Mouse (Mus musculus): ENCODE measurements at regions not wholly inside any gene's neighbourhood (a gene's known extent, or its start where the extent isn't known, plus 50 kb on each side); places are given as distances from the start of the nearest gene placed in this dataset.
A peak's percentile ranks its signal among the peaks of the same experiment; 100 is the strongest.
"Not testable (repeated sequence)": the region's sequence is repeated elsewhere in the genome, so short reads cannot be mapped to it uniquely, and the experiment has no call there.

DNA sequence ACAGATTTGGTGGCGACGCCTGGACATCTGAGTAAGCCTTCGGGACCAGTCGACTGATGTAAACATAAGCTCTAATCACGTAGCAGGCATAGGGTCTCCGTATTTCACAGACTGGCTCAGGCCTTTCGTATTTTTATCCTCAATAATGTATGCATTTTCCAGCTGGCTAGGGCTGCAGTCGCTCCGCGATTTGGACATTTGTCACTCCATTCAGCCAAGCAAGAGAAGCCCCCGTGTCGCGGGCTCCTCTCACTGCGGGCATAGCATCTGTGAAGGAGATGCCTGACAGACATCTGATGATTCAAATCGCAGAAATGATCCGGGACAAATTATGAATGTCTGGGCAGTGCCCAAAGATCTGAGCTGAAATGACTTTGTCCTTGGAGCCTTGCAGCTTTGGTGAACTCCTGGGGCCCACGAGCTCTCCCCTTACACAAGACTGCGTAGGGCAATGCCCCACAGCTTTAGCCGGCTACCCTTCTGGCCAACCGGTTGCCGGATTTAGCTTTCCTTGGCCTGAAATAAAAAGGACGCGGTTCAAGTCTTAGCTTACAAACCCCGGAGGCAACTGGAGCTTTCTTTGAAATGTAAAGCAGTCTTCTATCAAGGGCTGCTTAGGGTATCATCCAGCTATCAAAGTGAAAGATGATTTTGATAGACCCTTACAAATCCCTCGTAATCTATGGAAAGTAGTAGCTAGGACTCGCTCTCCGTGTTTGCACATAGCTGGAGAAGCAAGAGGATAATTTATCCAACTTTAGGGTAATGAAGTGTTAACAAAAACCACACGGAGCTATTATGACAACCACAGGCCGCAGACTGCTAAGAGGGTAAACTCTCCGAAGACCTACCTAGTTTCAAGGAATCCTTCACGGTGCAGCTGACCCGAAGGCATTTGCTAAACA is 270.6 kb downstream of the Etnk1 start:
- no peak for DNase-seq

DNA sequence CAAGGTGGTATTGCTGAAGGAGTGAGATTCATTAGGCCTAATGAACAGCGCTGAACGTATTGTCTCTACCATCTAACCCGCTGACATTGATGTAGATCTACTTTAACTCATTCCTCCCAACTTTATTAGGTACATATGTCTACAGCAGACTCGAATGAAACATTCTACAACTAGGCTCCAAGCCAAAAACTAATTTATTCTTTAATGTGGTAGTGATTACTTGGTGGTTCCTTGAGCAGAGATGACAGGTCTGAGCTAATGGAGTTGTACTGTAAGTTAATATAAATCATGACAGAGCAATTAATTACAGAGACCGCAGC is 271.2 kb downstream of the Etnk1 start:
- DNase-seq, result no peak

DNA sequence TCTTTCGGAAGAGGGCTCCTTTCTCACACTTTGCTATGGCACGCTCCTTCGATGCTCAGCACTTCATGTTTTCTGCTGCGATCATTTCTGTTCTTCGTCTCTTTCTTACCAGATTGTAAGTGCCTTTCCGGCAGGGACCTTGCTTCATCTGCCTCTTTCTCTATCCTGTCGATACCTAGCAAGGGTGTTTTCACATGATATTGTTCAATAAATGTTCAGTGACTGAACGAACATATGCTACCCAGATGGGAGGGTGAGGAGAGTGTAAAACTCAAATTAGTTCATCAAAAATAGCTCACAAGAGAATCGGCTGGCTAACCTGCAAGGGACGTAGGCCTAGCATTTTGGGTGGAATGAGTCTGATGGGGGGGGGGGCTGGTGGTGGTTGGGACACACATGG is 272.5 kb downstream of the Etnk1 start:
- no peak for DNase-seq

GRCm38 (mm10) chr6:143440237-143440950 is 273.4 kb downstream of the Etnk1 start:
- no peak for DNase-seq

GRCm38 (mm10) chr6:143442361-143442760 is 275.3 kb downstream of the Etnk1 start:
- DNase-seq, result no peak

DNA sequence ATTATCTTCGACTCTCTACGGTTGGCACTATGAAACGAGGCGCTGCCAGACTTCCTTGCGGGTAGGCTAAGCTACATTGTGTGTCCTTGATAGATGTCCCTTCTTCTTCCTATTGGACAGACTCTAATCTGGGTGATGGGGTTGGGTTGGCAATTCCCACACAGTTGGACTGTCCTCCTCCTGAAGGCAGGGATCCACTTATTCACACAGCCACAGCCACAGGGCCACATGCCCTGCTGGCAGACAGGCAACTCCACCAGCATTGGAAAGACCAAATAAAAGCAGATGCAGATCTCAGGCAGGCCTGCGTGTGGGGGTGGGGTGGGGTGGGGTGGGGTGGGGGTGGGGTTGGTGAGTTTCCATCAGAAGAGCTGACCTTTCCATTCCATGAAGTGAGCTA is 276.4 kb downstream of the Etnk1 start:
- DNase-seq, result no peak

GRCm38 (mm10) chr6:143444782-143445181 is 277.8 kb downstream of the Etnk1 start:
- no peak for DNase-seq

DNA sequence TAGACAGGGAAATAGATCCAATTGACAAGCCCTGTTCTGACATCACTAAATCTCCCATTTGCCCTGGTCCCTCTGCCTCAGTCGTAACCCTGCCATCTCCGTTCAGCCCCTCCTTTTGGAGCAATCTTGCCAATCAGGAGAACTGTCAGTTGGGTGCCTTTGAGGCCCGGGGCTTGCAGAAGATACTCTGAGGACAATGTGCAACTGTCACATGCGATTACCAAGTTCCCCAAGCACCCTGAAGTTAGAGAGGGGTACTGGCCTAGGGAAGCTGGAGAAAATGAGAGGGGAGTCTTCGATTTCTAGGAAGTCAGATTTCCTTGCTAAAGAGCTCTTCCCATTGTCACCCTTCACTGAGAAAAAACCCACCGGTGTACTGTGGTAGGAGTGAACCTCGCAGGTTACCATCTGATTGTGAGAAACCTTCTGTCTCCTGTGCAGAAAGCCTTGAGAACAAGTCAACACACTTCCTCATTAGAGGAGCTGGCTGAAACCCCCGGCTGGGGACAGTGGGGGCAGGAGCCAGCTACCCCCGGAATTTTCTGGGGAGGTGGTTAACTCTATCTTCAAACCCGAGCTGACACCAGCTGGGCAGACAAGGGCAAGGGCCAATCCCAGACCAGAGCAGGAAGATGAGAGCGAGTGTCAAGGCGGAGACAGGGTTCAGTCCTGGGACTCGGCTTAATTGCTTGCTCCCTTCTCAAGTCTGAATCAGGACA is 279.0 kb downstream of the Etnk1 start:
- DNase-seq, result no peak

DNA sequence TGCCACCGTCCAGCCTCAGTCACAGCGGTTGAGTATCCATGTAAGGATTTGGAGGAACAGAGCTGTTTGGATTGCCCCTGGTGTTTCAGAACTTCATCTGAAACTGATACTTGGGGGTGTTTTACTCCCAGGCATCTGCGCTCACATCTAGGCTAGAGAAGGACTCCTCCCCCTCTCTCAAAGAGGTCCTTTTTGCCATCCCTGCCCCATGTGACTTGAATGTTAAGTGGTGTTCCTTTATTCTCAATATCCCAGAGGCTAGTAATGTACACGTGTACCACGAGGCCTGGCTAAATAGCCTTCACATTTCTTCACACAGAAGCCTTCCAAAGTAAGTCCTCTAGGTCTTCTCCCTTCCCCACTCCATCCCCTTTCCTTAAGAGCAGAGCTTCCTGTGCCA is 280.0 kb downstream of the Etnk1 start:
- no peak for DNase-seq

DNA sequence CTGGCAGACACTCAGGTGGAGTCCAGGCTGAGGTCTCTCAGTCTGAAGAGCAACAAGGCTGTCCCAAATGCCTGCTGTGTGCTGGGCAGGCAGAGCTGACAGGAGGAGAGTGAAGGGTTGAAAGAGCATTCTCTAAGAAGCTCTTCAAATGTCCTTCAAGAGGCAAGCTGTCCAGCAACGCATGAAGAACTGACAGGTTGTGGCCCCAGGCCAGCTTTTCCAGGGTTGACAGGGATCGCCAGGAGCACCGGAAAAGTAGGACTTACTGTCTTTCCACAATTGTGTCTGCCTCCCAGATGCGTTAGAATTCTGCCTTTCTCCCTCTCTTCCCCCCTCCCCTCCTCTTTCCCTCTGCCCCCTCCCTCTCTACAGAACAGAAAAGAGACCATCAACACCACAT is 282.1 kb downstream of the Etnk1 start:
- no peak for DNase-seq

DNA sequence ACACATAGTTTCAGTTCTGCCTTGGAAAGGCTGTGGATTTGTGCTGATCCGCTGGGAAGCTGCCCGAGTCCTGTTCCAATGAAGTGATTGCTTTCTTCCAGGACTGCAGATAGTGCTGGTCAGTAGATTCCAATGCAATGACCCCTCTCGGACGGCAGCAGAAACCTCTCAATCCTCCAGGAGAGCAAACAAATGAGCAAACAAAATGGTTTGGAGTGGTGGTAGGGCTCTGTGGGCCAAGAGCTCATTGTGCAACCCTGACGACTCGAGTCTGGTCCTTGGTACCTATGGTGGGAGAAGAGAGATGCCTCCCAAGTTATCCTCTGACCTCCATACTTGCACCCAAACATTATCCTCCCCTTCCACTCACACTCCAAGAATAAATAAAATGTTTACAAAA is 284.8 kb downstream of the Etnk1 start:
- no peak for DNase-seq

DNA sequence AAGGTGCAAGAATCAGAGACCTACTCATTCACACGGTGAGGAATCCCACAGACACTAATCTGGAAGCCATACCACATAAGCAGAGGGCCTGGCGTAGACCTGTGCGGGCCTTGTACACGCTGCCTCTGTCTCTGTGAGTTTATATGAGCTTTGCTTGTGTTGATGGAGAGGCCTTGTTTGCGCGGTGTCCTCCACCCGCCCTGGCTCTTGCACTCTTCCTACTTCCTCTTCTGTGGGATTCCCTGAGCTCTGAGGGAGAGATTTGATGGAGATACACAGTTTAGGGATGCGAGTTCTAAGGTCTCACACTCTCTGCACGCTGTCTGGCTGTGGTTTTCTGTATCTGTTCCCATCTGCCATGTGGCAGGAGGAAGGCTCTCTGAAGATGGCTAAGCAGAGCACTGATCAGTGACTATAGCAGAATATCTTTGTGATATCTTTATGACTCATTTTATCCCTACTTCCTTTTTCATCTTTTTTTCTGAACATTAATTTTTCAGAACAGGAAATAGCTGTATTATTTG is 287.7 kb downstream of the Etnk1 start:
- DNase-seq, result no peak

DNA sequence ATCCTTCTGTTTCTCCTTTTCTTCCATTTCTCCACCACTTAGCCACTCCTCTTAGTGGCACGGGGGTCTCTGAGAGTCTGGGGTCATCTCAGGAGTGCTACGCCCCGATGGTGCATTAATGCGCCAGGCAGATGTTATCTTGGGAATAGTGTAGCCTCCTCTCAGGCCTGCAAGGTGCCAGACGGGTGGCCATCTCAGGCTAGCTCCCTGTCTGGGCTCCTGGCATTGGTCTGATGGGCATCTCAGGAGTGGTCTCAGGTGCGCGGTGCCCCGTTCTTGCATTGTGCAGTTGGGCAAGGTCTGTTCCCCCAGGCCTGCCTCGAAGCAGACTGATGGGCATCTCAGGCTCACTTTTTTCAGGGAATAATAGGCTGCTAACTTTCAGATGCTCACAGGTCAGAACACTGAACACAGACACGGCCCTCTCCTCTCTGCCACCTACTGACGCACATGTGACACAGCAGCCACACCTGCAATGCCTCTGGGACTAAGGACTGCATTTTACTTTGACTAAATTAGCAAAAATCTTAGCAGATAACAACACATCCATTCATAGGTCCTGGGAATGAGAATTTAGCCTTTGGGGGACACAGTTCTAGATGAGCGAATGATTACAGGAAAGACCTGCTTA is 298.0 kb downstream of the Etnk1 start:
- DNase-seq, result peak; percentile 5

DNA sequence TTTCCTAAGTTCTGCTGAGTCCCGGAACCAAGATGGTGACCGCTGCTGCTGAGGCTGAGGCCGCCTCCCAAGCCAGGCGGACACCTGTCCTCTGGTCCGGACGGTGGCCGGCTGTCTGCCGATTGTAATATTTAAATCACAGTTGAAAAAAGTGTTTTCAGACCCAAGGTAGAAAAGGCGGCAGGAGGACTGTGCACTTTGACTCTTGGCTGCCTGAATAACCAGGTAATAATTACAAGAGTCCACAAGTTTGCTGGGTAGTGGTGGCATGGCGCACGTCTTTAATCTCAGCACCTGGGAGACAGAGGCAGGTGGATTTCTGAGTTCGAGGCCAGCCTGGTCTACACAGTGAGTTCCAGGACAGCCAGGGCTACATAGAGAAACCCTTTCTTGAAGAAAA is 305.7 kb downstream of the Etnk1 start:
- DNase-seq, result not testable (repeated sequence)

GRCm38 (mm10) chr6:143474396-143474795 is 307.4 kb downstream of the Etnk1 start:
- DNase-seq, result no peak

GRCm38 (mm10) chr6:143475296-143475695 is 308.3 kb downstream of the Etnk1 start:
- DNase-seq, result no peak

GRCm38 (mm10) chr6:143477396-143477795 is 310.4 kb downstream of the Etnk1 start:
- no peak for DNase-seq

DNA sequence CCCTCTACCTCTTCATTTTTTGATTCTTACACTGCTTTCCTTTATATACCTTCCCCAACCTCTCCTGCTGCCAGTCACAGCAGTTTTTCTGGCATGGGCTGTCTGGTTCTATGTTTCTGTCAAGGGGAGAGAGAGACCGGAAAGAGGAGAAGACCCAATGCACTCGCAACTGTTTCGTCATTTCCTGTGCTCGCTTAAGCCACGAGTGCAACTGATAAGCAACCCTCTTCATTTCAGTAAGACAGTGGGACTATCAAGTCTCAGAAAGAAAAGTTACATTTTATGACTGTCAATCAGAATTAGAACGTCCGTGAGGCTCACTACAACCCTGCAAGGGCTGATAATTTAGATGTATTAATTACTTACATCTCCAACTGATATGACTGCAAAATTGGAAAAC is 312.2 kb downstream of the Etnk1 start:
- DNase-seq, result no peak

- no peak for DNase-seq
Observed at GRCm38 (mm10) chr6:143479701-143480388, 312.8 kb downstream of the Etnk1 start.

DNA sequence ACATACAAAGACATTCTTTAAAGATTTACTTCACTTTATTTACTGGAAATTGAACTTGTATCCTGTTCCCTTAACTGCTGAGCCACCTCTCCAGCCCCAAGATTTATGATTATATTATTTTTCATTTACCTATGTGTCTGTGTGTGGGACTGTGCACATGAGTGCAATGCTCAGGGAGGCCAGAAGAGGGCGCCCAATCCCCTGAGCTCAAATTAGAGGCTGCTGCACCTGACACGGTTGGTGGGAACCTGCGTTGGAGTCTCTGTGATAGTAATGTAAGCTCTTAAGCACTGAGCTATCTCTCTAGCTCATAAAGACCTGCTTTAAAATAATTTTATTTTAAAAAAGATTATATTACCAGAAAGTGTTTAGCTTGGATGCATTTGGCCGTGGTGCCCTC is 315.3 kb downstream of the Etnk1 start:
- DNase-seq, result no peak

DNA sequence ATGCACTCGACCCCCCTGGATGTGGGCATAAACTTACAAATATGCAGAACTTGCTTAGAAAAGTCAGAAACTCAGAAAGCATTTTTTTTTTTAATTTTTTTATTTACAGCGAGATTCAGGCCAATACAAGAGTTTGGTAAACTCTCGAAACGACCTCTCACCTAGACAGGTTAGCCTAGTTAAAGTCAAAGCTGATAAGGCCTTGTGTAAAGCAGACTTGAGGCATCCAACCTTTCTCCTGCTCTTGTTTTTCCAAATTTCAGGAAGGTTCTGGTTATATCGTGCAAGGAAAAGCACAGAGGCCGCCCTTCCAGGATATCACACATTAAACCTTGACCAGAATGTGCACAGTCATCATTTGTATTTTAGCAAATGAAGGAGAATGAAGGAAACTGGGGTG is 315.8 kb downstream of the Etnk1 start:
- DNase-seq, result no peak

DNA sequence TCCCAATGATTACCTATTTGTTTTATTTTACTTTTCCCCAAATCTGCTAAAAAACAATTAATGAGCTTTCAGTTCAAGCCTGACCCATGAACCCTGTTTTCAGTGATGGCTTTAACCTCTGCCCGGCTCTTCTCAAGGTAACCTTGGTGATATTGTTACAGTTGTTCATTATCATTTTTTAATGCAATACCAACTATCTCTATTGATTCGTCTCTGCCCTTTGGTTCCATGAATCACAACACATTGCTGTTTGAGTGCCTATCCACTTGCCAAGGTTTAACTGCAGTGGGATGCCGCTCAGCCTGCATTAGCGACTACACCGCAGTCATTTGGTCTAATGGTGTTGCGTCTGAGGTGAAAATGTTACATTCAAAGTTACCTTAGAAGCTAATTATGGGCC is 317.9 kb downstream of the Etnk1 start:
- DNase-seq, result no peak

Measured in adrenal gland, postnatal 10 days (tissue).